Comparison of ENCODE assay signal across 8 mouse cellular contexts in genomic region chr8:82028896-82029295, GRCm38 (mm10).
A peak's percentile ranks its signal among the peaks of the same experiment; 100 is the strongest.
DNase-seq lines count a peak whose midpoint lies in the region; TF ChIP-seq lines count a peak whose summit lies in the region.

No protein-coding gene starts in this region.

- TF ChIP-seq CTCF in left cerebral cortex, adult 2 months (IDR thresholded peaks at IDR 0.05): peak; percentile 65
- peak; percentile 37; the same call in 1 of the 2 replicates for TF ChIP-seq CTCF in cortical plate, adult 2 months (IDR thresholded peaks at IDR 0.05; ENCODE audit: extremely low read depth, insufficient read depth, low read length)
- peak; percentile 83 for TF ChIP-seq CTCF in layer of hippocampus, adult 2 months (conservative IDR thresholded peaks at IDR 0.05)

- H3K27ac ChIP-seq in left cerebral cortex, adult 2 months: no peak overlapping the region
- H3K27ac ChIP-seq in cortical plate, adult 2 months (ENCODE audit: insufficient read depth, low read length): no peak overlapping the region
- H3K27ac ChIP-seq in layer of hippocampus, adult 2 months: no peak overlapping the region

- TF ChIP-seq POLR2A in cortical plate, adult 2 months (IDR thresholded peaks at IDR 0.05; ENCODE audit: extremely low read depth, insufficient read depth, low read length): no peak

- H3K4me1 ChIP-seq in cortical plate, adult 2 months (ENCODE audit: control insufficient read depth, insufficient read depth, low read length): no peaks in the 10 kb centered on the region

- H3K4me3 ChIP-seq in left cerebral cortex, adult 2 months: no peak overlapping the region
- H3K4me3 ChIP-seq in cortical plate, adult 2 months (ENCODE audit: insufficient read depth, low read length): no peak overlapping the region
- H3K4me3 ChIP-seq in layer of hippocampus, adult 2 months: no peak overlapping the region

- intact Hi-C loops in left cerebral cortex, adult 2 months (cut with DNase I): loop anchor here (2.0 to 5.0 kb wide), 3 partner anchors 552 to 968 kb away; no protein-coding TSS in a partner anchor

- peak; percentile 15 for DNase-seq in adrenal gland, adult 2 months
- no peak for DNase-seq in adrenal gland, adult 8-10 months
- DNase-seq in left cerebral cortex, adult 2 months (ENCODE audit: extremely low spot score in 1 of 2, low spot score in 2 of 2): peak in 1 of 2 experiments; percentile 20
- no peak for DNase-seq in left cerebral cortex, adult 8-10 months (ENCODE audit: low spot score in 2 of 2)
- DNase-seq in layer of hippocampus, adult 2 months (ENCODE audit: low spot score in 2 of 2): peak; percentile 20 to 55
- DNase-seq in naive thymus-derived CD4-positive, alpha-beta T cell, adult 2 months (ENCODE audit: low read depth): peak; percentile 38
- no peak for DNase-seq in urinary bladder, postnatal 10 days (ENCODE audit: low spot score)

Comparison
In these comparisons a context has a peak if more than half of its experiments do, and no peak if none do; other contexts are left out.
1. DNase-seq: peak in adrenal gland, adult 2 months (single experiment), layer of hippocampus, adult 2 months (2 of 2) and naive thymus-derived CD4-positive, alpha-beta T cell, adult 2 months (single experiment); none in adrenal gland, adult 8-10 months (single experiment), left cerebral cortex, adult 8-10 months (0 of 2) and urinary bladder, postnatal 10 days (single experiment).
2. Peak in every context shown above with its lines, with median percentiles within 50 percentile points of each other: CTCF ChIP-seq.